Comparison of ENCODE assay signal across 13 mouse cellular contexts in genomic region chr1:159595729-159596128, GRCm38 (mm10).
"Had no signal": no experiment of that assay in that cellular context is flagged by ENCODE, and none has a peak within 500 bp of the region (broad histone marks: within the 10 kb centered on the region; RNA-seq: fewer than 3 reads in every experiment).

No protein-coding gene starts in this region.

- H3K4me2 ChIP-seq: limb, embryonic 12.5 days; midbrain, embryonic 12.5 days; neural tube, embryonic 13.5 days had no signal

- H3K4me3 ChIP-seq: layer of hippocampus, adult 2 months; limb, embryonic 12.5 days; midbrain, embryonic 12.5 days; neural tube, embryonic 13.5 days had no signal

- H3K27me3 ChIP-seq: limb, embryonic 12.5 days; midbrain, embryonic 12.5 days; neural tube, embryonic 13.5 days had no signal

- H3K9ac ChIP-seq: limb, embryonic 12.5 days; liver, embryonic 14.5 days; midbrain, embryonic 12.5 days; neural tube, embryonic 13.5 days had no signal

- H3K27ac ChIP-seq: limb, embryonic 12.5 days; liver, embryonic 14.5 days; midbrain, embryonic 12.5 days; neural tube, embryonic 13.5 days had no signal

- H3K4me1 ChIP-seq: limb, embryonic 12.5 days had no signal

- H3K9me3 ChIP-seq: limb, embryonic 12.5 days; midbrain, embryonic 12.5 days; neural tube, embryonic 13.5 days had no signal

- ATAC-seq: midbrain, embryonic 16.5 days had no signal

- H3K36me3 ChIP-seq: limb, embryonic 12.5 days; midbrain, embryonic 12.5 days; neural tube, embryonic 13.5 days had no signal

- DNase-seq: kidney, postnatal 10 days; kidney, postnatal 4 days; liver; lung, adult 2 months; lung, postnatal 10 days; retina, postnatal 1 day; right cerebral cortex, postnatal 4 days had no signal
